Mouse (Mus musculus) CH12.LX (cell line): Measurements from ENCODE around the gene Thumpd2. TPM values are rescaled to one million over a fixed set of nuclear protein-coding genes. Genes with fewer than 3 reads are reported as not detected.

Source experiments
- DNase-seq: peaks from one replicate; pipeline ENCODE4 v3.0.0-alpha.2; 2013; ENCODE audit errors: extremely low read depth
- H3K27ac ChIP-seq: 2 replicates; pipeline ENCODE4 v1.5.1; 2012; ENCODE audit warnings: low read depth, mild to moderate bottlenecking, control low read depth, moderate library complexity; ENCODE audit not compliant: insufficient read depth
- H3K27me3 ChIP-seq: replicated peaks from 2 replicates; pipeline ENCODE3; 2012; ENCODE audit warnings: inconsistent platforms
- H3K36me3 ChIP-seq, 2 experiments: replicated peaks in 1 of 2; 2 replicates each; pipeline versions ENCODE3 to v1.6.1; 2012; ENCODE audit warnings: inconsistent platforms in 1 of 2, low read length in 1 of 2, mild to moderate bottlenecking in 1 of 2, mixed read lengths in 1 of 2, moderate library complexity in 1 of 2; ENCODE audit not compliant: control insufficient read depth in 1 of 2, insufficient read depth in 1 of 2
- H3K4me1 ChIP-seq, 2 experiments: 2 replicates each; pipeline ENCODE4 v1.6.1; 2012; ENCODE audit warnings: inconsistent platforms in 1 of 2, moderate library complexity in 1 of 2; ENCODE audit not compliant: insufficient read depth in 2 of 2, control insufficient read depth in 1 of 2
- H3K4me2 ChIP-seq: 2 replicates; pipeline ENCODE4 v1.6.1; 2012; ENCODE audit warnings: low read depth, mild to moderate bottlenecking, control low read depth; ENCODE audit not compliant: poor library complexity, insufficient read depth, severe bottlenecking
- H3K4me3 ChIP-seq, 3 experiments: fragments of 150-350 bp in 1 of 3; sonication (generic) in 1 of 3; replicated peaks in 1 of 3; 2 replicates each; pipeline versions ENCODE3 to v1.5.1; 2011 to 2012; ENCODE audit warnings: low read depth in 2 of 3, low read length in 2 of 3, mild to moderate bottlenecking in 2 of 3, moderate library complexity in 2 of 3, control low read depth in 1 of 3, improper control_type of control experiment in 1 of 3, inconsistent platforms in 1 of 3, mixed read lengths in 1 of 3; ENCODE audit not compliant: poor library complexity in 1 of 3
- H3K79me2 ChIP-seq: replicated peaks from 2 replicates; pipeline ENCODE4 v1.6.1; 2012; ENCODE audit warnings: mild to moderate bottlenecking, moderate library complexity; ENCODE audit not compliant: control insufficient read depth, poor library complexity, insufficient read depth, severe bottlenecking; ENCODE audit errors: extremely low read depth
- H3K9ac ChIP-seq: 2 replicates; pipeline ENCODE4 v1.6.1; 2012; ENCODE audit warnings: low read depth, mild to moderate bottlenecking, control low read depth, moderate library complexity; ENCODE audit not compliant: insufficient read depth
- H3K9me3 ChIP-seq: replicated peaks from 2 replicates; pipeline ENCODE3; 2012; ENCODE audit warnings: low read length, inconsistent platforms, mixed read lengths
- BHLHE40 ChIP-seq: IDR thresholded peaks from 2 replicates; pipeline ENCODE4 v1.6.1; 2011; ENCODE audit warnings: mild to moderate bottlenecking, low read depth, low read length, improper control_type of control experiment
- CHD2 ChIP-seq: IDR thresholded peaks from 2 replicates; pipeline ENCODE4 v1.6.1; 2011; ENCODE audit warnings: low read length, improper control_type of control experiment
- CTCF ChIP-seq, 2 experiments: IDR thresholded peaks in 1 of 2; conservative IDR thresholded peaks in 1 of 2; 2 replicates each; pipeline ENCODE4 v1.5.1; 2011 to 2012; ENCODE audit warnings: low read depth in 2 of 2, low read length in 2 of 2, improper control_type of control experiment in 1 of 2, inconsistent platforms in 1 of 2, mild to moderate bottlenecking in 1 of 2, moderate library complexity in 1 of 2
- E2F4 ChIP-seq: IDR thresholded peaks from 2 replicates; pipeline ENCODE4 v1.6.1; 2011; ENCODE audit warnings: low read depth, low read length, improper control_type of control experiment; ENCODE audit not compliant: insufficient replicate concordance
- EP300 ChIP-seq: IDR thresholded peaks from 2 replicates; pipeline ENCODE4 v1.6.1; 2011; ENCODE audit warnings: low read length, improper control_type of control experiment
- GABPA ChIP-seq: IDR thresholded peaks from 2 replicates; pipeline ENCODE4 v1.6.1; 2012; ENCODE audit warnings: low read depth, low read length, improper control_type of control experiment, inconsistent platforms; ENCODE audit not compliant: insufficient replicate concordance
- JUN ChIP-seq: IDR thresholded peaks from 2 replicates; pipeline ENCODE4 v1.6.1; 2011; ENCODE audit warnings: low read depth, mild to moderate bottlenecking, low read length, improper control_type of control experiment, moderate library complexity; ENCODE audit not compliant: insufficient read depth
- JUND ChIP-seq: conservative IDR thresholded peaks from 2 replicates; pipeline ENCODE4 v1.6.1; 2011; ENCODE audit warnings: low read depth, low read length, improper control_type of control experiment
- KAT2A ChIP-seq: IDR thresholded peaks from 2 replicates; pipeline ENCODE4 v1.6.1; 2012; ENCODE audit warnings: low read length, improper control_type of control experiment, inconsistent platforms; ENCODE audit not compliant: insufficient replicate concordance
- MAX ChIP-seq: IDR thresholded peaks from 2 replicates; pipeline ENCODE4 v1.6.1; 2011; ENCODE audit warnings: low read length, improper control_type of control experiment
- MEF2A ChIP-seq: IDR thresholded peaks from 2 replicates; pipeline ENCODE4 v1.6.1; 2014; ENCODE audit warnings: low read depth, mild to moderate bottlenecking, inconsistent platforms, low read length, improper control_type of control experiment, borderline replicate concordance
- MXI1 ChIP-seq: IDR thresholded peaks from 2 replicates; pipeline ENCODE4 v1.6.1; 2011; ENCODE audit warnings: mild to moderate bottlenecking, low read depth, low read length, improper control_type of control experiment
- NRF1 ChIP-seq: IDR thresholded peaks from 2 replicates; pipeline ENCODE4 v1.6.1; 2014; ENCODE audit warnings: low read depth, mild to moderate bottlenecking, inconsistent platforms, low read length, improper control_type of control experiment, moderate library complexity
- PAX5 ChIP-seq: IDR thresholded peaks from 2 replicates; pipeline ENCODE4 v1.6.1; 2012; ENCODE audit warnings: low read length, inconsistent platforms, mixed read lengths
- POLR2A ChIP-seq: IDR thresholded peaks from 2 replicates; pipeline ENCODE4 v1.6.1; 2011; ENCODE audit warnings: low read depth, mild to moderate bottlenecking, improper control_type of control experiment, low read length
- RAD21 ChIP-seq: IDR thresholded peaks from 2 replicates; pipeline ENCODE4 v1.6.1; 2011; ENCODE audit warnings: low read depth, mild to moderate bottlenecking, low read length, improper control_type of control experiment, moderate library complexity
- SMC3 ChIP-seq: IDR thresholded peaks from 2 replicates; pipeline ENCODE4 v1.6.1; 2011; ENCODE audit warnings: low read depth, low read length, improper control_type of control experiment
- USF1 ChIP-seq: IDR thresholded peaks from 2 replicates; pipeline ENCODE4 v1.6.1; 2014; ENCODE audit warnings: low read depth, mild to moderate bottlenecking, inconsistent platforms, low read length, improper control_type of control experiment
- USF2 ChIP-seq: conservative IDR thresholded peaks from 2 replicates; pipeline ENCODE4 v1.6.1; 2011; ENCODE audit warnings: low read depth, low read length, improper control_type of control experiment
- ZKSCAN1 ChIP-seq: IDR thresholded peaks from 2 replicates; pipeline ENCODE4 v1.6.1; 2012; ENCODE audit warnings: low read depth, inconsistent platforms, low read length, improper control_type of control experiment, borderline replicate concordance
- ZMIZ1 ChIP-seq: IDR thresholded peaks from 2 replicates; pipeline ENCODE4 v1.6.1; 2012; ENCODE audit warnings: low read depth, mild to moderate bottlenecking, inconsistent platforms, low read length, improper control_type of control experiment
- ZNF384 ChIP-seq: IDR thresholded peaks from 2 replicates; pipeline ENCODE4 v1.6.1; 2012; ENCODE audit warnings: low read depth, low read length, improper control_type of control experiment, inconsistent platforms
- dilution Hi-C: fragments of 300-500 bp; cut with MboI; formaldehyde crosslinking; loops from 2 replicates; pipeline ENCODE4 v1.14.3; 2020; ENCODE audit warnings: low sequenced_read_pairs; ENCODE audit not compliant: extremely low pct_unique_long_range_greater_than_20kb, extremely low pct_ligation_motif_present
- in situ Hi-C: fragments of 300-500 bp; cut with MboI; formaldehyde crosslinking; loops from 3 replicates; pipeline ENCODE4 v1.14.3; 2019; ENCODE audit warnings: low sequenced_read_pairs, low pct_ligation_motif_present, low pct_unique_long_range_greater_than_20kb, mixed read lengths
- polyA plus RNA-seq: library from polyadenylated mRNA; unstranded; fragments of >175 nt; gene quantifications from 2 replicates; pipeline ENCODE4 v1.2.1, GENCODE M21; 2012; ENCODE audit warnings: low read depth; ENCODE audit not compliant: insufficient read length
- total RNA-seq, 2 experiments: library from RNA; depleted of rRNA; stranded (reverse); fragments of 300-350 nt in 1 of 2; fragments of >200 nt in 1 of 2; gene quantifications; 2 replicates each; pipeline ENCODE4 v1.2.3; 2012 to 2014

Gene Thumpd2
- total and polyA plus RNA-seq, 3 experiments, result 5.4 to 9.0 (median 7.6) TPM

- Histone ChIP-seq H3K27me3 (no peaks in the 10 kb centered on the region), H3K9me3 (no peaks in the 10 kb centered on the region), H3K4me2 (no peak overlapping the region), H3K9ac (no peak overlapping the region), H3K4me3 (no peak overlapping the region), H3K79me2 (0 out of 2 replicates have a peak, but pooled peaks cover 2% of the 10 kb centered on the region), H3K36me3 (peaks cover 29 to 85% of the 10 kb centered on the region in 2 experiments), H3K27ac (no peak overlapping the region), H3K4me1 (peaks cover 3 to 27% of the 10 kb centered on the region in 2 experiments; a peak in 3 of 4 replicates)
- TF ChIP-seq RAD21 (no peak), NRF1 (no peak), MXI1 (no peak), GABPA (no peak), USF2 (no peak), USF1 (no peak)
- no peak for DNase-seq
- dilution Hi-C loops, result no loop called here
- in situ Hi-C loops, result no loop called here
Measured at GRCm38 (mm10) chr17:81041662-81042061, 23.2 kb downstream of the Thumpd2 start.

GRCm38 (mm10) chr17:81038707-81039408, 26.0 kb downstream of the Thumpd2 start:
- in situ Hi-C loops, result no loop called here
- no peak overlapping the region for H3K4me2 ChIP-seq
- no peaks in the 10 kb centered on the region for H3K27me3 ChIP-seq
- no peak overlapping the region for H3K9ac ChIP-seq
- dilution Hi-C loops, result no loop called here
- H3K9me3 ChIP-seq, result no peaks in the 10 kb centered on the region
- H3K79me2 ChIP-seq, result 0 out of 2 replicates have a peak, but pooled peaks cover 2% of the 10 kb centered on the region
- no peak overlapping the region for H3K4me3 ChIP-seq
- TF ChIP-seq POLR2A (no peak), USF2 (no peak), CTCF (conservative IDR thresholded peaks at IDR 0.05 in 1 of 2, IDR thresholded peaks at IDR 0.05 in 1 of 2; ENCODE audit: low read depth in 2 of 2, low read length in 2 of 2) (no peak), MEF2A (no peak), PAX5 (no peak), KAT2A (no peak), CHD2 (no peak), SMC3 (no peak), BHLHE40 (no peak), ZNF384 (no peak), ZKSCAN1 (no peak), EP300 (no peak), ZMIZ1 (no peak), JUND (no peak), JUN (no peak), MAX (no peak), USF1 (no peak), E2F4 (no peak)
- H3K4me1 ChIP-seq, result peaks cover 3 to 8% of the 10 kb centered on the region in 2 experiments; a peak in 1 of 4 replicates
- peaks cover 32 to 86% of the 10 kb centered on the region in 2 experiments for H3K36me3 ChIP-seq
- H3K27ac ChIP-seq, result no peak overlapping the region
- no peak for DNase-seq
